Mouse (Mus musculus) left cerebral cortex, adult 9 months (tissue): ENCODE data around the gene Cyp21a1.
"Not testable (repeated sequence)": the region's sequence is repeated elsewhere in the genome, so short reads cannot be mapped to it uniquely, and the experiment has no call there.

Experiments
- DNase-seq, 2 experiments: peaks; one replicate each; pipeline ENCODE4 v3.0.0; 2022; ENCODE audit warnings: low spot score in 2 of 2

Cyp21a1 gene

DNA sequence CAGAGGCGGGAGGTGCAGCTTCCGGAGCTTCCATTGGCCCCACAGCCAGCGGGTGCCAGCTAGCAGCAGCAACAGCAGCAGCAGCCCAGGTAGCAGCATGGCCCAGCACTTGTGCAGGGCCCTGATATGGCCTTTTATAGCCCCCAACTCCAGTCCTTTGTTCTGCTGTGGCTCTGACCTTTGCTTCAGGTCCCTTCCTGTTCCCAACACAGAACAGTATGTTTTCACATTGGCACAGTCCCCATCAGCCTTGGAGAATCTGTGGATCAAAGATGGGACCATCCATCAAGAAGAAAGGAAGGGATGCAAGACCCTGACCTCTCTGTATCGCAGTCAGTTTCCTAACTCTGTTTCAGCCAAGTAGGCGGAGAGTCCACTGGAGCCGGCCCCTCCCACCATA lies at the start of gene Cyp21a1:
Gene Cyp21a1, minus strand, starts transcription at position 261 of the 400 bp plus-strand sequence.
- not testable (repeated sequence) for DNase-seq

DNA sequence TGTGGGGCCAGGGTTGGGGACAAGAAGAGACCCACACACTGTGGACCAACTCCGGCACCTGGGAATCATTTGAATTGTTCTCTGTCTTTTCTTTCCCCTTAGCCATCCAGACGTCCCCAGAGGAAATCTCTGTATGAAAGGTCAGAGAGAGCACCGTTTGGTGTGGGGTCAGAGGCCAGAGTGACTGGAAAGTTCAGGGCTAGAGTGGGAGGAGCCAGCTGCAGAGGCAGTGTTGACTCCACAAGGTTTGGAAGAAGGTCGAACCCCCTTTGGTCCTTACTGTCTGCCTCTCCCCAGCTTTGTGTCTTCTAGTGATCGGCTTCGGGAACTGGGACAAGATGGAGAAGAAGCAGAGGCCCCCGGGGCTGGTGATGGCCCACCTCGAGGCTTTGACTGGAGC lies 49.1 kb upstream of the Cyp21a1 start:
- no peak for DNase-seq

DNA sequence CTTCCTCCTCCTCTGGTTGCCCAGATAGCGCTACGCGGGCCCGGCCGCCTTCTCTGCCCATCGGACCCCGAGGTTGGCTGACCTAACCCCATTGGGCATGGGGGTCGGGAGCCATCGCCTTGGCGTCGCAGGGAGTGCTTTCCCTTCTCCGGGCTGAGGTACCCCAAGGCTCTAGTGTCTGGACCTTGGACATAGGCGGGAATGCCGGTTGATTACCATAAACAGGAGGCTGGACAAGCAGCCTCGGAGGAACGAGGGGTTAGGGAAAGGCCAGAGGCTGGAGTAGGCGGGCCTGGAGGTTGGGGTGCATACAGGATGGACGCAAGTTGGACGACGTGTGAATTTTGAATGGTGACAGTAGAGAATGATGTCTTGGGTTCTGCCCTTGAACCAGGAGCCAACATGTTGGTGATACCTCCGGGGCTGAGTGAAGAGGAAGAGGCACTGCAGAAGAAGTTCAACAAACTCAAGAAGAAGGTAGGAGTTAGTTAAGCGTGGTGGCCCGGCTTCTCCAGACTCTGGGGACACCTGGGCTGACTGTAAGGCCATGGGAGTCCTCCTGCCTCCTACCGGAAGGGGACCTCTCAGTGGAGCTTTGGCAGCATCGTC lies 46.3 kb upstream of the Cyp21a1 start:
- DNase-seq = no peak

DNA sequence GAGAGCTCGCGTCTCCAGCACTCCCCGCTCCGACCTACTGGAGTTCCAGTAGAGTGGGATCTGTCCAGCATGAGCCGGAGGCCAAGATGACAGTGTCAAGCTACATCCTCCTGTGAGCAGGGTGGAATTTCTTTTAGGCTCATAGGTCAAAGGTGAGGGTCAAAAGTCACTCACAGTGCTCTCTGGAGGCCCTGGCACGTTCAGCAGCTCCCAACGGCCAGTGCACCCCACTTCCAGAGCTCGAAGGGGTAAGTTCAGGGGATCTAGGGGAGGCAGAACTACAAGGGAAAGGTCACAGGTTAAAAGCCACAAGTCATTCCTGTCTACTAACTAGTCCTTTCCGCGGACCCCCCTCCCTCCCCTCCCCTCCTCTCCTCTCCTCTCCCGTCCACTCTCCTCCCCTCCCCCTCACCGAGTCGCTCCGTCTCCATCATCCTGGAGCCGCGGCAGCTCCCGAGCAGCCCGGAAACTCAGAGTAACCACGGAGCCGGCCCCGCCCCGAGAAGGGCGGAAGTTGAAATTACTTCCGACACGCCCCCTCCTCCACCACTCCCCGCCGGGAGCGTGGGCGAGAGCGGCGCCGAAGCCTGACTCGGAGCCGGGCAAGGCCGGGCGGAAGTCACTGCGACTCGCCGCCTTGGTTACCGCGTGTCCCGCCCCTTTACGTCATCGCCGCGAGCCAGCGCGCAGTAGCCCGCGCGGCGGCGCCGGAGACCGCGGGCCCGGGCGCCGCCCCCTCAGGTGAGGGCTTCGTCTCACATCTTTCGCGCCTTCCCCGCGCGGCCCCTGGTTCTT lies 45.6 kb upstream of the Cyp21a1 start, which contains the start of the genes Skiv2l and Nelfe:
Gene Skiv2l, minus strand, starts transcription at position 489 of the 795 bp plus-strand sequence.
Gene Nelfe, plus strand, starts transcription at position 670 of the 795 bp plus-strand sequence.
- peak; percentile 92 to 97 for DNase-seq

DNA sequence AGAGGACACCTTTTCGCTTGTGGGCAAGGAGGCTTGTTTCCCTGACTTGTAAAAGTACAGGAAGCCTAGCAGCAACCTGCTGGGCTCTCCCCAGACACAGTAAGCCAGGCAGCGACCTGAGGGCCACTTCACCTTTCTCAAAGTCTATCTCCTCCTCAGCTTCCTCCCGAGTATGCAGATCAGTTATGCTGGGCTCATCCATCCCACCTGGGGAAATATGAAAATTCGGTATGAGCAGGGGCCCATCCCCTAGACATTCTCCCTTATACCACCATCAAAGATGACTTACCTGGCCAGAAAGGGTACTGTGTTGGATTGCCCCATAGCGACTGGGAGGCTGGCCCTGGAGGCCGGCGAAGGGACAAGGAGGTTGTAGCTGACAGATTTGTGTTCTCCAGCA lies 43.3 kb upstream of the Cyp21a1 start:
- no peak for DNase-seq

DNA sequence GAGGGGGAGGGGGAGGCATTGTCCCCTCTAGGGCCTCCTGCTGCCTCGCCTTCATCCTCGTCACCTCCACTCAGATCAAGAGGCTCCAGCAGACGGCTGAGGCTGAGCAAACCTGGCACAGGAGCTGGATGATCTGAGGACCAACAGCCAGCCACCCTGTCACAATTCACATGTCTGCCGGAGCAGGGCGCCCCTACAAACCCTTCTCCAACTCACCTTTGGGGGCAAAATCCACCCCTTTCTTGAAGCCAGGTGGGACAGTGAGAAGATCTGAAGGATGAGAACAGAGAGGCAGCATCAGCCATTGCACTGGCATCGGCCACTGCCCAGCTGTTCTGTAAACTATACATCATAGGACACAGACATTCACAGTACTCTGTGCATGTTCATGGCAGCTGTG lies 42.8 kb upstream of the Cyp21a1 start:
- DNase-seq = no peak

DNA sequence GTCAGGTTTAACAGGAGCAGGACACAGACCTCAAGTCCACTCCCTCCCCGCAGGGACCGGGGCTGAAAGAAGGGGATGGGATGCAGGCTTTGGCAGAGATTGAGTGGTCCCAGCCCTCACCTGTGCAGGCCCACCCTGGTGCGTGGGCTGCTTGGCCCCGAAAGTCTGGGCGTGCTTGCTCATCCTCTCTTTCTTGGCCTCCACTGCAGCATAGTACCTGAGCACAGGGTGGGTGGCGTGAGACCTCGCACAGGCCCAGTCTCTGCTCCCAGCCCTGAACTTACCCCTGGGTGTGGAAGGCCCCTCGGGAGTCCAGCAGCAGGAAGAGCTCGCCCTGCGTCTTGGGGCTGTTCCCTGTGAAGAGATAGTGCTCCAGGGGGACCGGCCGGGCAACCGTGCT lies 40.5 kb upstream of the Cyp21a1 start:
- DNase-seq = no peak

DNA sequence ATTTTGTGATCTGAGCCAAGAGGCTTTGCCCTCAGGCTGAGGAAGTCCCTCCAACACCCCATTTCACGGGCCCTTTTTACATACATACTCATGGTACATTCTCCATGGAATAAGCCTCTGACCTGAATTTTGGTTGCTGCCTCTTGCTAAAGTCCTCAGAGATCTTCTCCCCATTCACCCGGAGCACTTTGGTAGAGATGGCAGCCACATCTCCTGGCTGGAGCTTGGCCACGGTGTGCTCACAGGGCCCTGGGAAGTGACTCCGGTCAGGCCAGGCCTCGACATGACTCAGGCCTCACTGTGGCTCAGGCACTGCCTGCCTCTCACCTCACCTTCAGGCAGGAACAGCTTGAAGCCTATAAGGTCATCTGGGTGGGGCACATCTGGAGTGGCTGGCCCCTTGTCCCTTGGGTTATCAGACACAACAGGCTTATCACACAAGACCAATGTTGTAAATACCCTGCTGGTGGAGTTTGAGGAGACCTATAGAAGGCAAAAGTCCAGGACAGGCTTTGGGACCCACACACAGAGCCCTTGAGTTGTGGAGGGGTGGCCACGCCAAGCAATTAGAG lies 36.5 kb upstream of the Cyp21a1 start:
- DNase-seq = no peak

DNA sequence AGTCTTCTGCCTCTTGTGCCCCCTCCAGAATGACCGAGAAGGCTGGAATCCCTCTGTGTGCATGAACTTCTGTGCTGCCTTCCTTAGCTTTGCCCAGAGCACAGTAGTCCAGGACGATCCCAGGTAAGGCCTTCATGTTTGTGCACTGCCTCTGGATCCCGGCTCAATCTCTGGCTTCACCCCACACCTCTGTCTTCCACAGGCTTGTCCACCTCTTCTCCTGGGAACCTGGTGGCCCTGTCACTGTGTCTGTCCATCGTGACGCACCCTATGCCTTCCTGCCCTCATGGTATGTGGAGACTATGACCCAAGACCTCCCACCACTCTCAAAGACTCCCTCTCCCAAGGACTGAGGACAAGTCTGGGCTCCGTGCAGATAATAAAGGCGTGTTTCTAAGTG lies 34.4 kb upstream of the Cyp21a1 start:
- no peak for DNase-seq

DNA sequence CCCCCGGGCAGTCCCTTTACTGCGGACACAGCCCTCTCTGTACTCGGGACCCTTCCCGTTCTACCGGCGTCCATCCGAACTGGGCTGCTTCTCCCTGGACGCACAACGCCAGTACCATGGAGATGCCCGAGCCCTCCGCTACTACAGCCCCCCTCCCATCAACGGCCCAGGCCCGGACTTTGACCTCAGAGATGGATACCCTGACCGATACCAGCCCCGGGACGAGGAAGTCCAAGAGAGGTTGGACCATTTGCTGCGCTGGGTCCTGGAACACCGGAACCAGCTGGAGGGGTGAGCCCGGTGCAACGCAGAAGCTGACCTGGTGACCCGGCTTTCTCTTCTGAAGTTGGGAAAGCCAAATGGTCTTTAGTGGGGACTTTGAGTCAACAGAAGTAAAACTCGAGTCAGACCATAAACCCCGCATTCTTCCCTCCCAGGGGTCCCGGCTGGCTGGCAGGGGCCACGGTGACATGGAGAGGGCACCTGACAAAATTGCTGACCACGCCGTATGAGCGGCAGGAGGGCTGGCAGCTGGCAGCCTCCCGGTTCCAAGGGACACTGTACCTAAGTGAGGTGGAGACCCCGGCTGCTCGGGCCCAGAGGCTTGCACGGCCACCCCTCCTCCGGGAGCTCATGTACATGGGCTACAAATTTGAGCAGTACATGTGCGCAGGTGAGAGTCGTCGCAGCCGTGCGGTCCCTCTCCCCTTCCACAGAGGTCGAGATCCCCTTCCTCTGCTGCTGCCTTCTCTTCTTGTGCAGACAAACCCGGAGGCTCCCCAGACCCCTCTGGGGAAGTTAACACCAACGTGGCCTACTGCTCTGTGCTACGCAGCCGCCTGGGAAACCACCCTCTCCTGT lies 33.3 kb upstream of the Cyp21a1 start:
- no peak for DNase-seq

DNA sequence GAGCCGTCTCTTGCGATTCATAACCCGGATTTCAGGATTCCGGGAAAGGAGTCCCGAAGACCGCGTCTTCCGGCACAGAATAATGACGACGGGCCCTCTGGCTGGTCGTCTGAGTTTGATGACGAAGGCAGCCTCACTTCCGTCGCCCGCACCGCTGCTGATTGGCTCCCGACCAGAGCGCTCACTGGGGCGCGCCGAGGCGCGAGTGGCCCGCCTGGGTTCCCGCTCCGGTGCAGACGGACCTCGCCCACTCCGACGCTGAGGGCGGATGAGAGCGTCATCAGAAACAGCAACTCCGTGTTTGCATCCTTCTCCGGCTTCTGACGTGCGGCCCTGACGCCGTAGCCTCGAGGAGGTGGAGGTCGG lies 32.5 kb upstream of the Cyp21a1 start, which contains the start of the genes Stk19 and Dxo:
Gene Stk19, minus strand, starts transcription at position 90 of the 366 bp plus-strand sequence.
Gene Dxo, plus strand, starts transcription at position 164 of the 366 bp plus-strand sequence.
- peak; percentile 96 to 97 for DNase-seq

DNA sequence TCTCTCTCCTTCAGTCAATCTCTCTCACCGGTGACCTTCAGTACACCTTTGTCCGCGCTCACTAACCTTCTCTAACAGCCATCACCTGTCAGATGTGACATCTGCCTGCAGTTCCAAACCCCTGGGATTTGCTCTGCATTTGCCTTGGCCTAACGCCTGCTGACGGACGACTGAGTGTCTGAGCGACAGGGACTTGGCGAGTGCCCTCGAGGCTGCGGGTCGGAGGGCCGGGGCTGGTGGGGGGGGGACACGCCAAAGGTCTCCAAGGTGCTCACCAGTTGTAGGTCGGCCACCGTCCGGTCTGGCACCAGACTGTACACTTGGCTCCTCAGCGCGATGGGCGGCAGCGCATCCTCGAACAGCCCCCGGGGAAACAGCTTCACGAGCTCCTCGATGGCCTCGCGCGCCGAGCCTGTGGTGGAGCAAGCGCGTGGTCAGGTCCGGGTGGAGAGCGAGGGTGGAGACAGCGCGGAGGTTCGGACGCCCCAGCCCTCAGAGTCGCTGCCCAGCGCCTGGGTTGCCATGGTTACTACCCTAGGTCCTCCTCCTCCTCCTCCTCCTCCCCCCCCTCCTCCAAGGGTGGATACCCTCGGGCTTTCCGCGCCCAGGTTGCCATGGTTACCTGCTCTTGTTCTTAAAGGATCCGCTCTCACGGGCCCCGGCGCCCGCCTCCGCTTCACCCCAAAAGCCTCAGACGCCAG lies 31.9 kb upstream of the Cyp21a1 start:
- DNase-seq = no peak

DNA sequence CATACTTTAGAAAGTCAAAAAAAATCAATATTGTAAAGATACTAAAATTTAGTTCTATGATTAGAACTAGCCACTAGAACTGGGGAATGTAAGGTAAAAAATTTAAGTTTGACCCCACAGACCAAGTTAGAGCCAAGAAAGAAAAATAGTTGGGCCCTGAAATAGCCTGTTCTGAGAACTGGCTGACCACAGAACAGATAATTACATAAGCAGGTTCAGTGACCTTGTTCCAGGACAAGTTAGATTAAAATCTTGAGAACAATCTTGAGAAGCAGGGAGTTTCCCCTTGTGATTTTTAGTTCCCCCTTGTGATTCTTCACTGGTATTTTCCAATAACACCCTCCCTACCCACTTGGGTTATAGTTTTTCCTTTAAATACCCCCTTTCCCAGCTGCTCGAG lies 26.4 kb upstream of the Cyp21a1 start:
- not testable (repeated sequence) for DNase-seq

DNA sequence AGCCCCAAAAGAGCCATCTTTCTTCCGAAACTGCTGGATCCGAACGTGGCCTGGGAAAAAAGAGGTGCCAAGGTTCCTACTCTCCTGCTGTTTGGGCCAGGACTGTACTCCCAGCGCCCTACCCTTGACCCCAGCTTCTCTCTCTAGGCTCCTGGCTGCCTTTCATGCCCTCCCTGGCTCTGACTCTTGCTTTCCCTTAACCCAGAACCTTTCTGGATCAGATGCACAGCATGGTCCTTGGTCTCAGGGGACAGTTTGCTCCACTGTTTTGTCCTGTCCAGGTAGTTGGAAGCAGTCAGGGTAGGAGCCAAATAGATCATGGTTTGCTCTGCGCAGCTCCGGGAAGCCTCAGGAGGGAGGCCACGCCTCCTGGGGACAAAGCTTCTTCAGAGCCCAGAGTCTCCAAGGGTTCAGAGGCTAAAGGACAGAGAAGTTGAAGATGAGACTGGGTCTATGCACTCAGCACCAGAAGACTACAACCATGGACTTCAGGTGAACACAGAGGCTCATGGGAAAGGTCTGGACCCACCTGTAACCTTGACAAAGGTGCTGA lies 10.5 kb upstream of the Cyp21a1 start:
- no peak for DNase-seq

DNA sequence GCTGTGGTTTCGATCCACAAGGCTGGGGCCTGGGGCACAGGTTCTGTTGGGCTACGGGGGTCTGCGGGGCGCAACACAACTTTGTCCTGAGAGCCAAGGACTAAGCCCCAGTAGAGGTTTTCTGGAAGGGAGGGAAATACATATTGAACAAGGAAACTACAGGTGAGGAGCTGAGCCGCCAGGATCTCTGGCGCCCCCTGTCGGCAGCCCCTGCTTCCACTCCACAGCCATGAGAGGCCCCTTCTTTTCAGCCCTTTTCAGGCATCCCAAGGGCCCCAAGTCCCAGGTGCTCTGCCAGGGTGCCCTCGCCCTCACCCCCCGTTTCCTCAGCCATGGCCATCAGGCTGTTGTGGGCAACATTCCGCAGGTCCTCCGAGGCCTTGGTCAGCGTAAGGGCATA lies 9.4 kb upstream of the Cyp21a1 start:
- not testable (repeated sequence) for DNase-seq

DNA sequence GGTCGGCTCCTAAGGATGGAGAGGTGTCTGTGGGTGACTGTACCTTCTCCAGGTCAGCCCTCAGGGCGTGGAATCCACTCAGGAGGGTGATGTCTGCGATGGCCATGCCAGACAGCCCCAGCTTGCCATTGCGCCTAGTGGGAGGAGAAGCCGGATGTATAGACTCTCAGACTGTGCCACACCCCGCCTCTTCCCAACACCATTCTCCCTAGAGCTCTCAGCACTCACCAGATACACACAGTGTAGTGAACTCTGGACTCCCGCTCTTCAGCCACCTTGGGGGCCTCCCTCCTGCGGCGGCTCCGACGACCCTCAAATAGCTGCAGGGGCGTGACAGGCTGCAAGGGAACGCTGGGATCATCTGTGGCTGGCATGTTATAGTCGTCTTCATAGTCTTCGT lies 6.9 kb upstream of the Cyp21a1 start:
- DNase-seq = no peak

DNA sequence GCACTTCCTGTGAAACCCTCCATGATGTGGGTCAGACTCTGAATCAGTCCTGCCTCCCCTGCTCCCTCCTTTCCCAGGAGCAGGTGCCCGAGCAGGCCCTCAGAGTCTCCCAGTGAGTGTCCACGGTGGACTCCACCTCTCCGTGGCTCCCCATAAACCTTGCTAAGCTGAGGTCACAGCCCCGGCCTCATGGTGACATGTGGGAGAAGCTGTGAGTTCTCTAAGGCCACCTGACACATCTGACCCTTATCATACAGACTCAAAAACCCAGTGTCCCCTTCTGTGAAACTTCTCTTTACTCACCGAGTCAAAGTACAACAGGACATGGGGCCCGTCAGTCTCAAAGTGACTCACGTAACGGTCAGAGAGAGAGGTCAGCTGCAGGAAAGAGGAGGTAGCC lies 6.5 kb upstream of the Cyp21a1 start:
- DNase-seq = not testable (repeated sequence)

DNA sequence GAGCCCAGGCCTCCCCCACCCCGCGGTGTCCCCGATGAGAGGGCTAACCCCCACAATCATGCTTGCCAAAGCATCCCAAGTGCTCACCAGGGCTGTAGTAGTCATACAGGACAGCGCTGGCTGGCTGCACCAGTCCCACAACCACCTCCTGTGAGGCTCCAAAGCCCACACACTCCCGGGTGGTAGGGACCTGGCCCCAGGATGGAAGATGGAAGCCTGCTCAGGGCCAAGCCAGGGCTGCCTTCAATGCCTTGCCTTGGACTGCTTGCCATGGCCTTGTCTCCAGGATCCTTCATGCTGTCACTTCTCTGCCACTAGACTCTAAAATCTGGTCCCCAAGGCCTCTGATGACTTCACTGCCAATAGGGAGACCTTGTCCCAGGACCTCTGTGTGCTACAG lies 6.0 kb upstream of the Cyp21a1 start:
- not testable (repeated sequence) for DNase-seq

DNA sequence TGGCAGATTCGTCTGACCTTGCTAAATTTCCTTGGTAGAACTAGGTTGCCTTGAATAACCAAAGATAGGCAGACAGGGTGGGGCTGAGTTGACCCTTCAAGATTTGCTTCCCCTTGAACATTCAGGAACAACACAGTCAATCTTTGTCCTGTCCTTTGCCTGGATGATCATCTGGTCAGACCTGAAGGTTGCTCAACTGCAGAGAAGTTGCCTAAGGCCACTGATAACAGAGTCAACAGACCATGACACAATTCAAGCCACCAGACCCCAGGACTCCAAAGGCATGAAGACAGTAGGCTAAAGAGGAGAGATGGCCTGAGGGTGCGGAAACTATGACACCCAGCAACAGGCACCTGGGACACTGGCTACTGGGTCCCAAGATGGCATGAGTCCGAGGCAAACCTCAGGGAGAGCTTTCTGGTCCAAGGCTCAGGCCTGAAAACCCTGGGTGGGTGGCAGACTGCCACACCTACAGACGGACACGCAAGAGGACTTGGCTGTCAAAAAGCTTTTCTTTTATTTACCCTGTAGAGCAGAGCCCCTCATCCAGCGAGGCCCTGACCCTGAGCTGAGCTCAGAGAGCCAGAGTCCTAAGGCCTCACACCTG lies 4.3 kb upstream of the Cyp21a1 start:
- DNase-seq = no peak

DNA sequence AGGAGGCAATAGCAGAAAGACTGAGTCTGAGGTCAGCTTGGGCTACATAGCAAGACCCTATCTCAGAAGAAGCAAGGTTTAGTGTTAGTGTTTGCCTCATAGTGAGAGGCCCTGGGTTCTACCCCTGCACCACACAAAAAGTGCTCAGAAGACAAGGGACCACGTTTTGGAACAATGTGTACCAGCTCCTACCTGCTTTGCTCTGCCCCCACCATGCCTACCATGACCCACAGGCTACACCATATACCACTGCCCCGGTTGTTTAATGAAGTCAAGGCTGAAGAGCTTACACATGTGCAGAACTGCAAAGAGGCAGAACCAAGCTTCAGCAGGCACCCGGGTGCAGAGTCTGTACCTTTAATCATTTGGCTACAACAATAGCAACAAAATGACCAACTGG lies 2.8 kb upstream of the Cyp21a1 start:
- no peak for DNase-seq
